Mouse (Mus musculus): ENCODE measurements around the gene Eipr1.
"Not testable (repeated sequence)": the region's sequence is repeated elsewhere in the genome, so short reads cannot be mapped to it uniquely, and the experiment has no call there.

The Eipr1 gene

GRCm38 (mm10) chr12:28751508-28752263, at the start of gene Eipr1:
TSS of gene Eipr1 (plus strand) at chr12:28751803.
- peak; percentile 96 for DNase-seq (ENCODE audit: low read depth, low spot score)

GRCm38 (mm10) chr12:28704381-28704780, 47.2 kb upstream of the Eipr1 start:
- DNase-seq (ENCODE audit: low read depth, low spot score) = peak; percentile 19

- DNase-seq (ENCODE audit: low read depth, low spot score) = no peak
Observed at GRCm38 (mm10) chr12:28705204-28705603, 46.4 kb upstream of the Eipr1 start.

- DNase-seq (ENCODE audit: low read depth, low spot score) = no peak
Observed at GRCm38 (mm10) chr12:28708154-28708553, 43.4 kb upstream of the Eipr1 start.

GRCm38 (mm10) chr12:28710566-28711185, 40.9 kb upstream of the Eipr1 start:
- no peak for DNase-seq (ENCODE audit: low read depth, low spot score)

DNA sequence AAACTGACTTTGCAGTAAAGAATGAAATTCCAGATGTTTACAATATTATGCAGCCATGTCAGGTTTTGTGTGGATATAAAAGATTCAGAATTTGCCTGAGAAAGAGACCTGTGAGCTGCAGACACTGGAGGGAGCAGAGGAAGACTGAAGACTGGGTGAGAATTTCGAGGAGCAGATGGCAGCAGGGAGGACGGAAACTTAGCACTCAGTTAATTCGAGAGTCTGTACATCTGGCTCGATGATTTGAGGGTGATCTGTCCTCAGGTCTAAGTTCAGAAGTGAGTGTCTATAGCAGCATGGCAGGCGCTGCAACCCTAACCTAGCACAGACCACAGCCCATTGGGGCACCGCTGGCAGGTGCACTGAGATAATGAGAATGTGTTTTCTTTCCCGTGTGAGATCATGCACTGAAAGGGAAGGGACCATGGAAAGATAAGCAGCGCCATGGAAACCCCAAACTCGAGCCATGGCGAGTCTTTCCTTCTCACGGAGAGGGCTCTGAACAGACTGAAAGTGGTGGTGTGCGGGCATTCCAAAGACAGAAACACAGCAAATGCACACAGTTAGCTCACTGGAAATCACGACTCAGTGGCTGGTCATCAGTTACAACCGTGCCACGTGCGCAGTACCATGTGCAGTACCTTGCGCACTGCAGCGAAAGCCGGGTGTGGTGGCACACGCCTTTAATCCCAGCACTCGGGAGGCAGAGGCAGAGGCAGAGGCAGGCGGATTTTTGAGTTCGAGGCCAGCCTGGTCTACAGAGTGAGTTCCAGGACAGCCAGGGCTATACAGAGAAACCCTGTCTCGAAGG, 36.6 kb upstream of the Eipr1 start:
- no peak for DNase-seq (ENCODE audit: low read depth, low spot score)

GRCm38 (mm10) chr12:28717066-28717465, 34.5 kb upstream of the Eipr1 start:
- no peak for DNase-seq (ENCODE audit: low read depth, low spot score)

- DNase-seq (ENCODE audit: low read depth, low spot score) = no peak
Observed at GRCm38 (mm10) chr12:28718106-28718505, 33.5 kb upstream of the Eipr1 start.

DNA sequence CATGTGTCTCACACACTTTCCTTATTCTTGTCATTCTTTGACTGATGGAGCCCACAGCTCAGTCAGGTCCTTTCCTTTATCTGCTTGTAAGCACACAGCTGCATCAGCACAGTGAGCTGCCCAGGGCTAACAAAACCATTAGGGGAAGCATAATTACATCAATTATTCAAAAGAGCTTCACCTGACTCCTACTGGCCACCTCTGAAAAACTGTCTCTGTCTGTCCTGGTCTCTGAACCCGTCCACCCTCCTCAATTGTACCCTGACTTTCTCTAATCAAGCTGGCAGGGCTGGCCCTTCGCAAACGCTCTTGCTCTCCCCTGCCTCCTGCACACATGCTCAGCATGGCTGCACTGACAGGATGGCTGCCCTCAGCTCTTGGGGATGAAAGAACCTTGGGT, 27.2 kb upstream of the Eipr1 start:
- no peak for DNase-seq (ENCODE audit: low read depth, low spot score)

DNA sequence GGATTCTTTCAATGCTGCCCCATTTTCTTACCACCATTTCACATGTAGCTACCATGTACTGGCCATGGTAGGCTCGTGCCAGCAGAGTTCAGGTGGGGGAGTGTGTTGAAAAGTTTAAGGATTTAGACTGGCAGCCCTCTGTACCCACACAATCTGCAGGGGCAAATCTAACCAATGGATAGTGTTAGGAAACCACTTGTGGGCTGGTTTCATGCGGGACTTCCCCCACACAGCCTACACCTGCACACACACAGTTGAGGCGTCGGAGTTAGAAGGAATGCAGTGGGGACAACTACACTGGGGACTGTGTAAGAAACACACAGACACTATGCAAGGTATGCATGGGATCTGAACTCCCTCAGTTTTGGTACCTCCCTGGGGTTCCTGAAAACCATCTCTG, 25.4 kb upstream of the Eipr1 start:
- DNase-seq (ENCODE audit: low read depth, low spot score) = no peak

DNA sequence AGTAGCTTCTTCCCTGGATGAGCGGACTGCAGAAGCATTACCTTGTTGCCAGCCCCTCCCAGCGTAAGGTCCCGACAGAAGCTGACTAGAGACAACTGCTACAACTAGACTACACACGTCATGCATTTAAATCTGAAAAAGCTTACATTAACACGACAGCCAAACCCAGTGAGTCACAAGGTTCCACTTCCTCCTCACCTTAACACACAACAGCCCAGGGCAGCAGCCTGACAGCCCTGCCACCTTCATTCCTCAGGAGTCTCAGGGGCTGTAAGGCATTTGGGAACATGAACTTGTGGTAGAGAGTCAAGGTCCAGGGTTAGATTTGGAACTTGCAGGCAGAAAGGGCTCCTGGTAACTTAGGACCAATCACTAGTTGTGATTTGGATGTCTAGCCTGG, 24.5 kb upstream of the Eipr1 start:
- peak; percentile 33 for DNase-seq (ENCODE audit: low read depth, low spot score)

DNA sequence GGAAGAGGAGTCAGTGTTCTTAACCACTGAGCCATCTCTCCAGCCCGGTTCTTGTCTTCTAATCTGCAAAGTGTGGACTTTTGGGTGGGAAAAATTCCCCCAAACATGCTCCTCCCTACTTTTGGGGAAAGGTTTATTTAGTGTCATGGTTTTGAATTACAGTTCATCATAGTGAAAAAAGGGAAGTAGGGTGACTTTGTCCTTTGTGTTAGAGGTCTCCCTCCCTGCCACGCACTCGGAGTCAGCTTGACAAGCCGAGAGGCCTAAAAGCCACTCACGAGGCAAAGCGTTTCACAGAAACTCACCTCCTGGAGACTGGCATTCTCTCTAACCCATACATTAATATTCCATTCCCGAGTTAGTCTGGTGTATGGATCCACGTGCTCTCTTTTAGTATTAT, 19.0 kb upstream of the Eipr1 start:
- DNase-seq (ENCODE audit: low read depth, low spot score) = no peak

DNA sequence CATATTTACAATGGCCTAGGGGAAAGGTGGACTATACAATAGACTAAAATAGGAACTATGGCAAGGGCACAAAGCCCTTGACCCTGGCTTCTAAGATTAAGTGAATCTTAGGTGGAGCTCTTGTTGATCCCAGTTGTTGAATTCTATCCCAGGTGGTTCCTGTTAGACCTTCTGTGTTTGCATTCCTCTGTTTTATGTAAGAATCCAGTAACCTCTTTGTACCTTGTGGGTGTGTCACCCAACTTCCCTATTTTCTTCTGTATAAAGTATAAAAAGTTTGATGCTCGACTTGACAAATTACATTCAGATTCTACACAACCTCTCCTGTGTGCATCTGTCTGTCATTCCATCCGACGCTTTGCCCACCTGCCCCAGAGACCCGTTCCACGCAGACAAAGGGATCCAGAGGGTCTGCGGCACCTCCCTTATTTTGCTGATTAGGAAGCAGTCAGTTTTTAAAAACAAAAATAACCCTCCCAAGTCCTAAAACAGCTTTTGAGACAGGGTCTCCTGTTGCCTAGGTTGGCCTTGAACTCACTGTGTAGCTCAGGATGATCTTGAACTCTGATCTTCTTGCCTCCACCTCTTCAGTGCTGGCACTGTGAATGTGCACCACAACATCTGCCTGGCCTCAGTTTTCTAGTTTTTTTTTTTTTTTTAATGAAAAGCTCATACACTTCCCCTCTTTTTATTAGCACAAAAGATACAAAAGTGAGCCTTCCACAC, 17.9 kb upstream of the Eipr1 start:
- not testable (repeated sequence) for DNase-seq (ENCODE audit: low read depth, low spot score)

DNA sequence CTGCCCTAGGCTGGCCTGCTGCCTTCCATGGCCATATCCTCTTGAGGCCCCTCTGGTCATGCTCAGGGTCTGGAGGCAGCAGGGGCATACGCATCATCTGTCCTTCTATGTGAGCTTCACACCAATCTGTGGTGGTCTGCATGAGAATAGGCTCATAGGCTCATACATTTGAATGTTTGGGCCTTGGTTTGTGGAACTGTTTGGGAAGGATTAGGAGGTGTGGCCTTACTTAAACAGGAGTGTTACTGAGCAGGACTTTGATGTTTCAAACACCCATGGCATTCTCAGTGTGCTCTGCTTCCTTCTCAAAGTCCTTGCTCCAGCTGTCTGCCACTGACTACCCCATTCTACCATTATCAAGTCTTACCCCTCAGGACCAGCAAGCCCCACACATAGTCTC, 17.3 kb upstream of the Eipr1 start:
- DNase-seq (ENCODE audit: low read depth, low spot score) = peak; percentile 37

DNA sequence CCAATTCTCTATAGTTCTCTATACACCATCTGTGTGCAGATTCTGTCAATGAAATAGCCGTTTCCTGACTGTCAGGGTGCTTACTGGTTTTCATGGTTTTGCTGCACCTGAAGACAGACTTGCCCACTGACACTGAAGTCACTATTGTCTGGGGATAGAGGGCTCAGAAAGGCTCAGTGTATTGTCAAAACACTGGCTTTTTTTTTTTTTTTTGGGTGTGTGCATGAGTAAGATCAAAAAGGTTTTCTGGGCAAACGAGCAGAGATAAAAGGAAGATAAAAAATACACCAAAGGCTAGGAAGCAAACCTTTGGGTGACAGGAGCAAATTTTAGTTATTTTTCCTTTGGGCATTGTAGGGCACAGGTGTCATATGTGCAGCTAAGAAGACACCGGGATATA, 16.3 kb upstream of the Eipr1 start:
- DNase-seq (ENCODE audit: low read depth, low spot score) = no peak

DNA sequence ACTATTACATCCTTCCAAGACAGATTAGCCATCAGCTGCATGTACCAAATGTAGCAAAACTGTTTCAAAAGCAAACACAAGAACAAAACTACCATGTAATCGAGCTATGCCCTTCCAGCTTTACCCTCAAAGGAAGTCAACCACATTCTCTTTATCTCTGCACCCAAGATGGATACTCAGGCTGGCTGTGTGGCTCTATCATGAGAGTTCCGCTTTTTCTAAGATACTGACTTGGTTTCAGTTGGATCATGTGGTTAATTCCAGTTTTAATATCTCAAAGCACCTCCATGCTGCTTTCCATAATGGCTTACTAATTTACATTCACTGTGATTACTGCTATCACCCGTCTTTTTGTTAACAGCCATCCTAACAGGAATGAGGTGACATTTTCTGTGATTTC, 8.3 kb upstream of the Eipr1 start:
- no peak for DNase-seq (ENCODE audit: low read depth, low spot score)

DNA sequence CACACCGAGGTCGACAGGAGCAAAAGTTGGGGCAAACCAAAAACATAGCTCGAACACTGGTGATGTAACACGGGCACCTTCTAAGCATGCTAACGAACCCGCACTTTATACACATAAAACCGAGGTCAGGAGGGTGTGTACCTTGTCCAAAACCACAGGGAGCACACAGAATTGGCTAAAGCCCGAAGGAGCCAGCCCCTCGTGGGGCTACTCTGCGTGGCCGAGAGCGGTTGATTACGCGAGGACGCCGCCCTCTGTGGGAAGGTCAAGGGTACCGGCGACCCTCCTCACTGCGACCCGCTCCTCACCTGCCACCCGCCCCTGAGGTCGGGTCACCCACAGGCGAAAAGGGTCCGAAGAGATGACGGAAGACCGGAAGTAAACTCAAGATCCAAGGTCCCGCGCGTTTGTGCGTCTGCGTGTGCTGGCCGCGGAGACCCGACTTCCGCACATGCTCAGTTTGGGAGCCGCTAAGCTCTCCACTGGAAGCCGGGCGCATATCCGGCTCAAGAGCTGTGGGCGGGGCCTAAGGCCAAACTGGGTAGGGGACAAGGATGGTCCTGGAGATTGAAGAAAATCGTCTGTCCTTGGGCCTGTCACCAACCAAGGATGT, 1.5 kb upstream of the Eipr1 start, which contains the start of gene Trappc12:
Trappc12 (minus strand) TSS at position 452 of the 613 bp plus-strand sequence.
- DNase-seq (ENCODE audit: low read depth, low spot score) = peak; percentile 89

- DNase-seq (ENCODE audit: low read depth, low spot score) = no peak
Observed at GRCm38 (mm10) chr12:28750876-28751275, 727 bp upstream of the Eipr1 start.

DNA sequence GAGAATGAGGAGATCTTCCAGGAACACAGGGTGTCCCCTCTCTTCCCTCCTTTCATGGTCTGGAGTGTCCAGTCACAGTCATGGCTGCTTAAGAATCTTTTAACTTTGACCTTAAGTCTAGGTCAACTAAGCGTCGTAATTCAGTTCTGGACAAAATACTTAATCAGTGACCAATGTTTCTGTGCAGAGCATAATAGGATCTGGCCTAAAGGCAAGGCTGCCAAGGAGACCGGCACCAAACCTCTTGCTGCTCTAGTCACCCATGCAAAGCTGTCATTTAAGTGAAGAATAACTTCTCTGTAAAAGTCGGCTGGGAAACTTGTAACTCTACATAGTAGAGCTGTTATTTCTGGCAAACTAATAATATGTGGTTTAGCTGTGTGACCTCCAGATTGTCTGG, 4.4 kb downstream of the Eipr1 start:
- no peak for DNase-seq (ENCODE audit: low read depth, low spot score)

DNA sequence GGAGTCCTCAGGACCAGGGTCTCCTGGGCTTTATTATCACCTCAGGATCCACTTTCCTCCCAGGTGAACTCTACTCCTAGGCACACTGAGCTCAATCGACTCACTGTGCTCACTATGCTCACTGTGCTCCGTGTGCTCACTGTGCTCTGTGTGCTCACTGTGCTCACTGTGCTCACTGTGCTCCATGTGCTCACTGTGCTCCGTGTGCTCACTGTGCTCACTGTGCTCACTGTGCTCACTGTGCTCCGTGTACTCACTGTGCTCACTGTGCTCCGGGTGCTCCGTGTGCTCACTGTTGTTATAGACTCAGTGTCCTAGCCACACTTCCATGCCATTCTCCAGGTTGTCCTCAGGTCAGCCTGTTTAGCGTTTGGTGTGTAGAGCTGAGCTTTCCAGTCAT, 18.4 kb downstream of the Eipr1 start:
- DNase-seq (ENCODE audit: low read depth, low spot score) = no peak

GRCm38 (mm10) chr12:28773815-28774214, 22.2 kb downstream of the Eipr1 start:
- DNase-seq (ENCODE audit: low read depth, low spot score) = no peak
